Mouse (Mus musculus) MEL (cell line): ENCODE measurements around the gene 1600014C10Rik.

Experiments used
- CTCF ChIP-seq, 3 experiments: IDR thresholded peaks in 2 of 3; conservative IDR thresholded peaks in 1 of 3; 2 replicates each; pipeline ENCODE4 v1.5.1; 2011 to 2012; ENCODE audit warnings: low read length in 3 of 3, low read depth in 2 of 3, mild to moderate bottlenecking in 2 of 3, improper control_type of control experiment in 1 of 3, inconsistent platforms in 1 of 3, mixed read lengths in 1 of 3, moderate library complexity in 1 of 3; ENCODE audit not compliant: control insufficient read depth in 1 of 3, insufficient read depth in 1 of 3, poor library complexity in 1 of 3, severe bottlenecking in 1 of 3
- GABPA ChIP-seq: IDR thresholded peaks from 2 replicates; pipeline ENCODE4 v1.6.1; 2012; ENCODE audit warnings: low read depth, mild to moderate bottlenecking, inconsistent platforms, low read length, improper control_type of control experiment, moderate library complexity
- MYB ChIP-seq: IDR thresholded peaks from 2 replicates; pipeline ENCODE4 v1.6.1; 2011; ENCODE audit warnings: mild to moderate bottlenecking, low read depth, low read length, improper control_type of control experiment
- MYC ChIP-seq: IDR thresholded peaks from 2 replicates; pipeline ENCODE4 v1.6.1; 2011; ENCODE audit warnings: low read depth, mild to moderate bottlenecking, low read length, improper control_type of control experiment, moderate library complexity

- no peak for TF ChIP-seq CTCF (IDR thresholded peaks at IDR 0.05 in 2 of 3, conservative IDR thresholded peaks at IDR 0.05 in 1 of 3; ENCODE audit: control insufficient read depth in 1 of 3, insufficient read depth in 1 of 3, low read depth in 2 of 3, low read length in 3 of 3, poor library complexity in 1 of 3, severe bottlenecking in 1 of 3)
- TF ChIP-seq MYC = no peak
- no peak for TF ChIP-seq GABPA
- TF ChIP-seq MYB = no peak
Observed at GRCm38 (mm10) chr7:38219526-38219925, 36.5 kb downstream of the 1600014C10Rik start.
